In the genomic region with DNA sequence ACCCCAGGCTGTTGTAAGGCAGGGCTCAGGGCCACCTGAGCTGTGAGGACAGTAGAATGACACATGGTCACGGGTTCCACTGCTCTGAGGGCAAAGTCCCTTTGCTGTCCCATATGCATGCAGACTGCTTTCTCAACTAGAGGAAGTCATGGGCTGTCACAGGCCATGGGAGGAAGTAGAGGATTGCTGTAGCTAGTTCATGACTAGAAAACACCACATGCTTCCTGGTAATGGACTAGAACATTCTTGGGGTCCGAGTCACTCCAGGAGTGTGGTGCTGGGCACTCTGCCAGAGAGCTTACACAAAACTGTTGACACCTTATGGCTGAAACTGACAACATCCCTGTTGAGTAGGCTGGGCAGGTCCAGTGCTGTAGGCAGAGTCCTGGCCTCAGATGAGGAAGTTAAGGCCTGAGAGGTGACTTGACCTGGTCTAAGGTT, we compare ENCODE assay signal across 8 mouse cellular contexts. TPM values are rescaled to one million over a fixed set of nuclear protein-coding genes. Genes with fewer than 3 reads are reported as not detected.
DNase-seq lines count a peak whose midpoint lies in the region; ATAC-seq and TF ChIP-seq lines count a peak whose summit lies in the region.
"Not testable (repeated sequence)": the region's sequence is repeated elsewhere in the genome, so short reads cannot be mapped to it uniquely, and the experiment has no call there.

No protein-coding gene starts in this region.

- peak; percentile 68 for ATAC-seq in heart, embryonic 14.5 days (ENCODE audit: insufficient number of reproducible peaks, insufficient read depth, low FRiP score, low read depth)
- ATAC-seq in kidney, embryonic 16.5 days (ENCODE audit: low FRiP score, low TSS enrichment), result 0 out of 2 replicates have a peak, but pooled peaks have one; percentile 6
- ATAC-seq in liver, embryonic 15.5 days (ENCODE audit: insufficient read depth), result peak; percentile 61
- peak; percentile 93 for ATAC-seq in stomach, postnatal 0 days (ENCODE audit: low FRiP score, low TSS enrichment)

- TF ChIP-seq EP300 in stomach, postnatal 0 days (optimal IDR thresholded peaks at IDR 0.05), result not testable (repeated sequence)

- peak; percentile 65 for DNase-seq in 416B (ENCODE audit: low read depth)
- DNase-seq in lung, postnatal 36 days, result peak; percentile 66
- DNase-seq in naive thymus-derived CD4-positive, alpha-beta T cell, adult 2 months (ENCODE audit: low read depth), result peak; percentile 26
- DNase-seq in stomach, postnatal 0 days (ENCODE audit: low spot score), result peak; percentile 38

- H3K9me3 ChIP-seq in heart, embryonic 14.5 days (ENCODE audit: control insufficient read depth, low read length); kidney, embryonic 16.5 days (ENCODE audit: low read length); liver, embryonic 15.5 days (replicated peaks); stomach, postnatal 0 days (ENCODE audit: control insufficient read depth, low read length): not testable (repeated sequence)

- TF ChIP-seq POLR2A in bone marrow macrophage, adult 2 months (IDR thresholded peaks at IDR 0.05; ENCODE audit: borderline replicate concordance, low read depth, low read length), result not testable (repeated sequence)

- peak overlapping the region; percentile 97 for H3K27ac ChIP-seq in bone marrow macrophage, adult 2 months (ENCODE audit: insufficient read depth, low read depth, low read length)
- not testable (repeated sequence) for H3K27ac ChIP-seq in heart, embryonic 14.5 days (replicated peaks in 1 of 2; ENCODE audit: control insufficient read depth in 1 of 2, insufficient read depth in 1 of 2, low read depth in 2 of 2, low read length in 2 of 2); kidney, embryonic 16.5 days (ENCODE audit: low read length); stomach, postnatal 0 days (replicated peaks)
- H3K27ac ChIP-seq in liver, embryonic 15.5 days (replicated peaks), result peak overlapping the region; percentile 42; the same call in 1 of the 2 replicates

- not testable (repeated sequence) for H3K4me2 ChIP-seq in heart, embryonic 14.5 days (ENCODE audit: low read length); kidney, embryonic 16.5 days (replicated peaks; ENCODE audit: low read depth, low read length); liver, embryonic 15.5 days; stomach, postnatal 0 days (replicated peaks; ENCODE audit: low read depth)

- H3K9ac ChIP-seq in heart, embryonic 14.5 days (ENCODE audit: low read length); kidney, embryonic 16.5 days (replicated peaks; ENCODE audit: low read length); liver, embryonic 15.5 days; stomach, postnatal 0 days (ENCODE audit: low read length): not testable (repeated sequence)

- not testable (repeated sequence) for H3K27me3 ChIP-seq in heart, embryonic 14.5 days (ENCODE audit: control insufficient read depth, insufficient read depth, low read length); kidney, embryonic 16.5 days (ENCODE audit: insufficient read depth, low read length); stomach, postnatal 0 days (ENCODE audit: control insufficient read depth, insufficient read depth, low read length)
- peaks cover 13% of the 10 kb centered on the region; the same call in 1 of the 2 replicates for H3K27me3 ChIP-seq in liver, embryonic 15.5 days

- H3K36me3 ChIP-seq in heart, embryonic 14.5 days (ENCODE audit: control insufficient read depth, insufficient read depth, low read length); kidney, embryonic 16.5 days (ENCODE audit: insufficient read depth, low read length); liver, embryonic 15.5 days (replicated peaks); stomach, postnatal 0 days (ENCODE audit: control insufficient read depth, insufficient read depth, low read length): not testable (repeated sequence)

- H3K4me3 ChIP-seq in bone marrow macrophage, adult 2 months (ENCODE audit: insufficient read depth, low read length); heart, embryonic 14.5 days (ENCODE audit: control insufficient read depth in 1 of 2, insufficient read depth in 1 of 2, low read depth in 1 of 2, low read length in 2 of 2); kidney, embryonic 16.5 days (ENCODE audit: low read length); liver, embryonic 15.5 days (replicated peaks); stomach, postnatal 0 days (ENCODE audit: low read depth, low read length): not testable (repeated sequence)

- TF ChIP-seq CTCF in bone marrow macrophage, adult 2 months (IDR thresholded peaks at IDR 0.05; ENCODE audit: low read depth, low read length); stomach, postnatal 0 days (IDR thresholded peaks at IDR 0.05; ENCODE audit: low read depth): not testable (repeated sequence)

- 43% methylated on average over 2 of the region's 2 CpGs for WGBS in heart, embryonic 14.5 days
- 70% methylated on average over 2 of the region's 2 CpGs for WGBS in kidney, embryonic 16.5 days
- WGBS in liver, embryonic 15.5 days (ENCODE audit: insufficient replicate concordance), result 31% methylated on average over 2 of the region's 2 CpGs
- 50% methylated on average over 2 of the region's 2 CpGs for WGBS in stomach, postnatal 0 days

- H3K4me1 ChIP-seq in bone marrow macrophage, adult 2 months (ENCODE audit: control insufficient read depth, insufficient read depth, low read length), result peaks cover 82% of the 10 kb centered on the region
- H3K4me1 ChIP-seq in heart, embryonic 14.5 days (ENCODE audit: control insufficient read depth in 2 of 2, insufficient read depth in 2 of 2, low read length in 2 of 2); kidney, embryonic 16.5 days (ENCODE audit: insufficient read depth, low read length); liver, embryonic 15.5 days (replicated peaks); stomach, postnatal 0 days (replicated peaks; ENCODE audit: control insufficient read depth, insufficient read depth): not testable (repeated sequence)

RNA-seq across cellular contexts. Expression of gene Incenp, which starts 31.8 kb away (rescaled TPM):
- polyA plus RNA-seq in bone marrow macrophage, adult 2 months (2012; ENCODE audit: insufficient read depth, insufficient read length, missing spikeins), result 146 and 159 TPM in 2 replicates
- polyA plus RNA-seq in heart, embryonic 14.5 days (2014; fragmentation: Nextera tagmentation; extraction: Ambion mirVana), result 51.7 and 52.2 TPM in 2 replicates
- polyA plus RNA-seq in kidney, embryonic 16.5 days (2015; fragmentation: Nextera tagmentation; extraction: Ambion mirVana), result 99.9 and 106 TPM in 2 replicates
- 95.5 and 107 TPM in 2 replicates for polyA plus RNA-seq in liver, embryonic 15.5 days (2015; fragmentation: Nextera tagmentation; extraction: Ambion mirVana)
- polyA plus RNA-seq in stomach, postnatal 0 days (2015; fragmentation: Nextera tagmentation; extraction: Ambion mirVana), result 20.7 and 23.8 TPM in 2 replicates

RNA-seq across cellular contexts. Expression of gene Fth1, which starts 49.2 kb away (rescaled TPM):
- polyA plus RNA-seq in bone marrow macrophage, adult 2 months (2012; ENCODE audit: insufficient read depth, insufficient read length, missing spikeins), result 20,335 and 20,363 TPM in 2 replicates
- polyA plus RNA-seq in heart, embryonic 14.5 days (2014; fragmentation: Nextera tagmentation; extraction: Ambion mirVana), result 1,816 and 1,859 TPM in 2 replicates
- 1,651 and 1,666 TPM in 2 replicates for polyA plus RNA-seq in kidney, embryonic 16.5 days (2015; fragmentation: Nextera tagmentation; extraction: Ambion mirVana)
- 3,441 and 3,837 TPM in 2 replicates for polyA plus RNA-seq in liver, embryonic 15.5 days (2015; fragmentation: Nextera tagmentation; extraction: Ambion mirVana)
- 2,976 and 2,992 TPM in 2 replicates for polyA plus RNA-seq in stomach, postnatal 0 days (2015; fragmentation: Nextera tagmentation; extraction: Ambion mirVana)

Comparison
In these comparisons a context has a peak if more than half of its experiments do, and no peak if none do; other contexts are left out.
1. ATAC-seq: peak in every context shown above with its lines; median percentile 93 in stomach, postnatal 0 days; 68 in heart, embryonic 14.5 days; 61 in liver, embryonic 15.5 days; 6 in kidney, embryonic 16.5 days.